Mouse (Mus musculus) limb, embryonic 14.5 days (tissue): ENCODE measurements around the gene Slc1a7. TPM values are rescaled to one million over a fixed set of nuclear protein-coding genes. Genes with fewer than 3 reads are reported as not detected.

ENCODE experiments used
- ATAC-seq: fragments of 200-750 bp; cut with Nextera tagmentation; 2 replicates; pipeline ENCODE4 v1.8.0; 2017; ENCODE audit warnings: low read depth, moderate number of reproducible peaks, moderate TSS enrichment; ENCODE audit not compliant: low FRiP score
- DNase-seq: peaks from one replicate; pipeline ENCODE4 v3.0.0-alpha.2; 2015; ENCODE audit warnings: low spot score
- H3K27ac ChIP-seq: fragments of 300-500 bp; sonication (generic); replicated peaks from 2 replicates; pipeline ENCODE4 v1.5.1; 2014; ENCODE audit warnings: low read depth, mild to moderate bottlenecking, low read length, moderate library complexity, mixed read lengths
- H3K27me3 ChIP-seq: fragments of 300-500 bp; sonication (generic); 2 replicates; pipeline ENCODE4 v1.6.1; 2014; ENCODE audit warnings: low read length, mixed read lengths; ENCODE audit not compliant: control insufficient read depth, insufficient read depth
- H3K36me3 ChIP-seq: fragments of 300-500 bp; sonication (generic); 2 replicates; pipeline ENCODE4 v1.6.1; 2014; ENCODE audit warnings: mild to moderate bottlenecking, low read length, moderate library complexity, mixed read lengths; ENCODE audit not compliant: control insufficient read depth, insufficient read depth
- H3K4me1 ChIP-seq: fragments of 300-500 bp; sonication (generic); 2 replicates; pipeline ENCODE4 v1.6.1; 2014; ENCODE audit warnings: antibody characterized with exemption, low read length, mixed read lengths; ENCODE audit not compliant: control insufficient read depth, insufficient read depth
- H3K4me2 ChIP-seq: fragments of 300-500 bp; sonication (generic); replicated peaks from 2 replicates; pipeline ENCODE4 v1.6.1; 2014; ENCODE audit warnings: low read depth, mild to moderate bottlenecking, low read length, moderate library complexity; ENCODE audit not compliant: severe bottlenecking
- H3K4me3 ChIP-seq: fragments of 300-500 bp; sonication (generic); replicated peaks from 2 replicates; pipeline ENCODE4 v1.5.1; 2014; ENCODE audit warnings: low read length
- H3K9ac ChIP-seq: fragments of 300-500 bp; sonication (generic); 2 replicates; pipeline ENCODE4 v1.6.1; 2014; ENCODE audit warnings: mild to moderate bottlenecking, low read depth, low read length, moderate library complexity; ENCODE audit not compliant: severe bottlenecking
- H3K9me3 ChIP-seq: fragments of 300-500 bp; sonication (generic); 2 replicates; pipeline ENCODE4 v1.6.1; 2016; ENCODE audit warnings: low read length; ENCODE audit not compliant: control insufficient read depth
- POLR2A ChIP-seq: fragments of 200-500 bp; IDR thresholded peaks from 2 replicates; pipeline ENCODE4 v1.8.0; 2012; ENCODE audit warnings: inconsistent platforms, mild to moderate bottlenecking, moderate library complexity, borderline replicate concordance; ENCODE audit not compliant: insufficient read depth, insufficient read length; ENCODE audit errors: extremely low read depth
- WGBS: fragments of 180-500 bp; shearing (Covaris S2); extraction: QIAGEN DNeasy Blood & Tissue Kit; methylation state at CpG from one replicate; pipeline ENCODE4 v1.1.7; 2014; 5-methylcytosine and 5-hydroxymethylcytosine counted together
- polyA plus RNA-seq, 2 experiments: library from polyadenylated mRNA; depleted of rRNA in 1 of 2; stranded (reverse) in 1 of 2; unstranded in 1 of 2; fragments of >200 nt; fragmentation: Nextera tagmentation in 1 of 2; extraction: Ambion mirVana in 1 of 2; gene quantifications; 2 replicates each; pipeline versions ENCODE4 v1.2.1 to v1.2.3; 2012 to 2014

Gene Slc1a7
- polyA plus RNA-seq, 2 experiments = 0.16 TPM; not detected in 1

DNA sequence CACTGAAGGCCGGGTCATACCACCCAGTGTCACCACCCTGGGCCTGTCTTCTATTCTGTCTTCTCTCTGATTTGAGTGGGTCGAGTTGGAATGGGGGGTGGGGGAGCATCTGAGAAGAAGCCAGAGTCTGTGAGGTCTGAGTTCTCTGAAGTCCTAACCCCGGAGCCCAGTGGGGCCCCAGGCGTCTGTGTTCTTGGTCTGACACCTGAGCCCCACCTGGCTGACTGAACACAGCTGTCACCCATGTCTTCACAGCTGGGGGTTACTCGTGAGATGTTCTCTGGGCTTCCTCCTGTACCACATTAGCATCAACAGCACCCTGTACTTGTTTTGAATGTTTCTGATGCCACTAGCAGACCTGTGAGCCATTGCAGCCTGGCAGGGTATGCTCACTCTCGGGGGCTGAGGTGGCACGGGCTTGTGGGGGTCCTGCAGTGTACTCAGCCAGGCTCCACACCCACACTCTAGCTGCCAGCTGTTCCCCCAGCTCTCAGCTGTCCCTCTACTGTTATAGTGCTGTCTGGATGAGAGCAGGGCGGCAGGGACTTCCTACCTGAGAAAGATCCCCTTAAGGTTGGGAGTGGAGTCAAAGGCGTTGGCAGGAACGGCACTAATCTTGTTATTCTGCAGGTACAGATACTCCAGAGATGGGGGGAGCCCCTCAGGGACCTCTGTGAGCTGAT lies 50.2 kb downstream of the Slc1a7 start:
- DNase-seq = no peak
- whole genome bisulfite sequencing = 39% methylated on average over 10 of the region's 10 CpGs
- H3K4me2 ChIP-seq = no peak overlapping the region

DNA sequence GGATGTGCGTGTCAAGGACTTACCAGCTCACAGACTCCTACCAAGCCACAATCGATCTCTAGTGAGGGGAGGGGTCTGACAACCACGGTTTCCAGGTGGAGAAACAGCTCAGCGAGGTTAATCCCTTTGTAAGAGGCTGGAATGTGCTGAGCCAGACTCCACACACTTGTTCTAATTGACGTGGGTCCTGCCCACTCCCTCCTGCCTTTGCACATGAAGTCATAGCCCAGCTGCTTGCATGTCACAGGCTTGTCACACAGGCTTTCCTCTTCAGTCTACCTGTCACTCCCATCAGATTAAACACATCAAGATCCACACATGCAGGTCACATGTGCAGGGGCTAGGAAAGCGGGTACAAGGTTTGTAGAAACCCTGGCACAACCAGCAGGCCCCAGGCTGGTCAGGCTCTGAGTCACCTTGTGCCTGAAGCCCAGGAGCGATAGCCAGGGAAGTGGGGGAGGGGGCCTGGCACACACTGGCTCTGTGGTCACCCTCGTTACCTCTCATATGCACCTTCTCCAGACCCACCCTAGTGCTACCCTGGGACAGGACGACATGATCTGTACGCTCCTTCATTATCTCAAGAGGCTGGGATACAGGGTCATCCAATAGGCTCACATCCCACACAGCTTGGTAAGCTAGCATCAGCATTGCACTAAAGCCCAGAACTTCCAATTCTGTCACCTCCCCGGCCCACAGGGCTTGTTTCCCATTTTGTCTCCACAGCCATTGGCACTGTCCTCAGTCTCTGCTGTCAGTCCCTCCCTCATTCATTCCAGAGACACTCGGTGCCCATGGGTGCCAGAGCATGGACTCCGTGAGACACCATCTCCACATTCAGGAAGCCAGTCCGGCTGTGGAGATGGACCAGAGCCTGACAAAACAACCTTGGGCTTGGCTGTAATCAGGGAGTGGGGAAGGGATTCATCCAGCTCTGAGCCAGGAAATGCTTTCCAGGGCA lies 51.1 kb downstream of the Slc1a7 start:
- Histone ChIP-seq H3K27ac (no peak overlapping the region), H3K36me3 (no peaks in the 10 kb centered on the region), H3K9me3 (no peaks in the 10 kb centered on the region), H3K27me3 (no peaks in the 10 kb centered on the region), H3K4me3 (no peak overlapping the region), H3K9ac (no peak overlapping the region), H3K4me1 (peaks cover 5% of the 10 kb centered on the region; the same call in 1 of the 2 replicates), H3K4me2 (no peak overlapping the region)
- TF ChIP-seq POLR2A = no peak
- DNase-seq = no peak
- 52% methylated on average over 13 of the region's 14 CpGs for WGBS
- ATAC-seq = no peak

More for the DNA sequence above, 50.2 kb downstream of the Slc1a7 start:
- H3K9me3 ChIP-seq = no peaks in the 10 kb centered on the region
- H3K27ac ChIP-seq = no peak overlapping the region
- H3K36me3 ChIP-seq = no peaks in the 10 kb centered on the region
- no peak for ATAC-seq
- H3K27me3 ChIP-seq = no peaks in the 10 kb centered on the region
- TF ChIP-seq POLR2A = no peak
- peaks cover 5% of the 10 kb centered on the region; the same call in 1 of the 2 replicates for H3K4me1 ChIP-seq
- H3K4me3 ChIP-seq = no peak overlapping the region
- H3K9ac ChIP-seq = no peak overlapping the region

GRCm38 (mm10) chr4:108020178-108020577 lies 52.0 kb downstream of the Slc1a7 start:
- Histone ChIP-seq H3K4me1 (peaks cover 5% of the 10 kb centered on the region; the same call in 1 of the 2 replicates), H3K4me2 (no peak overlapping the region), H3K9me3 (no peaks in the 10 kb centered on the region), H3K27me3 (no peaks in the 10 kb centered on the region), H3K9ac (no peak overlapping the region), H3K4me3 (no peak overlapping the region), H3K36me3 (no peaks in the 10 kb centered on the region), H3K27ac (no peak overlapping the region)
- no peak for ATAC-seq
- no peak for DNase-seq
- 77% methylated on average over 6 of the region's 6 CpGs for WGBS
- TF ChIP-seq POLR2A = no peak

DNA sequence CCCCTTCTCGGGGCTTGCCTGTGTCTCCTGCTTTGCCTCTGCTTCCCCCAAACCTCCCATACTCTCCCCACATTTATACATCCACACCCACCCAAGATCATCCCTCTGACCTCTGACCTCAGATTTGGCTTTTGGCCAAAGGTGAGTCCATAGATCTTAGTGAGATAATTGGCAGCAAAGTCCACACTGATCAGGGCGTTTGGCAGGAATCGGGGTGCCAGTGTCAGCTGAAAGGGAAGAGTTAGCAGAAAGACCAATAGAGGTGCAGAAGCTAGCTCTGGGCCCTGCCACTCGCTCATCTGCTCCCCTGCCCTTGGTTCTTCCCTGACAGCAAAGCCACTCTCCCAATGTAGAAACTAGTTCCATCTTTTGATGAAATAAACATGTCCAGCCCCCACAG lies 55.1 kb downstream of the Slc1a7 start:
- no peak overlapping the region for H3K27ac ChIP-seq
- 78% methylated on average over 4 of the region's 4 CpGs for WGBS

GRCm38 (mm10) chr4:108024641-108025040 lies 56.5 kb downstream of the Slc1a7 start:
- Histone ChIP-seq H3K9me3 (no peaks in the 10 kb centered on the region), H3K4me3 (no peak overlapping the region), H3K36me3 (no peaks in the 10 kb centered on the region), H3K4me1 (no peaks in the 10 kb centered on the region; the same call in 1 of the 2 replicates), H3K27ac (no peak overlapping the region), H3K27me3 (no peaks in the 10 kb centered on the region), H3K4me2 (no peak overlapping the region), H3K9ac (no peak overlapping the region)
- TF ChIP-seq POLR2A = no peak
- WGBS = 70% methylated on average over 5 of the region's 5 CpGs
- ATAC-seq (no peak), DNase-seq (no peak)

More for the DNA sequence above, 55.1 kb downstream of the Slc1a7 start:
- Histone ChIP-seq H3K9me3 (no peaks in the 10 kb centered on the region), H3K4me3 (no peak overlapping the region), H3K9ac (no peak overlapping the region), H3K4me2 (no peak overlapping the region), H3K36me3 (no peaks in the 10 kb centered on the region), H3K4me1 (peaks cover 5% of the 10 kb centered on the region), H3K27me3 (no peaks in the 10 kb centered on the region)
- no peak for DNase-seq
- no peak for ATAC-seq
- no peak for TF ChIP-seq POLR2A
